Mouse (Mus musculus) liver, postnatal 0 days (tissue): ENCODE results near the gene Otx1.

Experiments used
- CTCF ChIP-seq: sonication (generic); IDR thresholded peaks from 2 replicates; pipeline ENCODE4 v1.5.1; 2016; ENCODE audit warnings: antibody characterized with exemption, low read depth
- EP300 ChIP-seq: IDR thresholded peaks from 2 replicates; pipeline ENCODE4 v1.6.1; 2016; ENCODE audit warnings: antibody characterized with exemption, low read depth, mild to moderate bottlenecking

DNA sequence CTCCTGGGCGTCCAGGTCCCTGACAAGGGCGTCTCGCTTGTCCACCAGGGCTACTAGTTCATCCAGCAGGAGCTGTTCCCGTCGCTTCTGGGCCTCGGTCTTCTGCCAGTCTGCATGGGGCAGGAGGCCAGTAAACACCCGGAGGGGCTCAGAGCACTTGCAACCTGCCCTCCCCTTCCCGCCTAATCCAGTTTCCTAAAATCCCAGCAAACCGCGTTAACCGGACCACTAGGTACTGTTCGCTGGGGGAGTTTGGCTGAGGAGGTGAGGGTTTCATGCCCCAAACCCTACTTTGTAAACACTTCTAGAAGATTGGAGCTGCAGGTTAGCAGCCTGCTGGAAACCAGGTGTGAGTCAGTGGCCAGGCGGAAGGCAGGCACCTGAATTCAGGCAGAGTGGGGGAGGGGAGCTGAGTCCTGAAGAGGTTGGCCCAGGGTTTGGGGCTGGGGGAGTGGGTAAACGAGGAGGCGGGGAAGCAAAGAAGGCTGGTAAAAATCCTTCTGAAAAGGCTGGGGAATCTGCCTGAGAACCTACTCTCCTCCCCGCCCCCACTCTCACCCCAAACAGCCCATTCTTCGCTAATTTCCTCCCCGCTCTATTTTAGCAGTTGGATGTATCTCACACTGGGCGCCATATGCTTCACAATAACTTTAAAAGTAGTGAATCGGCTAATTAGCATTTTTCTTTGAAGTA, 4.5 kb upstream of the Otx1 start:
- TF ChIP-seq CTCF (no peak), EP300 (no peak)
